Mouse (Mus musculus) kidney, adult 18-20 months (tissue): ENCODE data around the gene Odf3l1.

ENCODE experiments used
- DNase-seq: peaks from one replicate; pipeline ENCODE4 v3.0.0; 2021

Gene Odf3l1

DNA sequence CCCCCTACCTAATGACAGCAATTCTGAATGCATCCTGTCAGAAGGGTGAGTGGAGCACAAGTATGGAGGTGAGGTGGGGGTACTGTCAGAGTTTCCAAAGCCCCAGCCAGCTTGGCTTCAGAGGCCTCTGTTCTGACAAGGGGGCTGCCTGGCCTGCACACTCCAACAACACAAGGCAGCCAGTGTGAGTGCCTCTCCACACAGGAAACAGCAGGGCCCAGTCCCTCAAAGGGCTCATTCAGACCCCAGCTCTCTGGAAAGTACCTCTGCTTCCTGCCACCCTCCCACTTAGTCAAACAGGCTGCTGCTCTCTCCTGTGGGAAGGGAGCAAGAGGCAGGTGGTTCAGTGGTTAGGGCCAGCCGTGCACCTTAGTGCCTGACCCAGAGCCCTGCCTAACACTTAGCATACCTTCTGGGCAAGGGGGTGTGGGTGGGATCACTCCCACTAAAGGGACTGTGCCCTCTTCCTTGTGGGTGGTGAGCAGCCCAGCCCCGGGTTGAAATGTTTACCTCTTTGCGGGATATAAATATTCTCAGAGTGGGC, 17.1 kb upstream of the Odf3l1 start:
- DNase-seq, result no peak

DNA sequence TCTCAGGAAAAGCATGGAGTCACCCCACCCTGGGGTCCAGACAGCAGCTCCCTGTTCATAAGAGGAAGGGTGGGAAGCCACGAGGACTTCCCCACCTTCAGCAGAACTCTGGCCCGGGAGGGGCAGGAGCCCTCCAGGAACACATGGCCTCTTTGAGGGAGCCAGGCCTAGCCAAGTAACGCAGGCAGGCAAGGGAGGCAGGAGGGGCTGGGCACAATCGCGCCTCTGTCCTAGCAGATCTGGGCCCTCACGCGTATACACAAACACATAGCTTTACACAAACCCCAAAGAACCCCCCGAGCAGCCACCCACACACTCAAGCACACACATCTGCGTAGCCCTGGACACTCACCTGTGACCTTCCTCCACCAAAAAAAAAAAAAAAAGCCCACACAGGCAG, 16.3 kb upstream of the Odf3l1 start:
- DNase-seq, result no peak

DNA sequence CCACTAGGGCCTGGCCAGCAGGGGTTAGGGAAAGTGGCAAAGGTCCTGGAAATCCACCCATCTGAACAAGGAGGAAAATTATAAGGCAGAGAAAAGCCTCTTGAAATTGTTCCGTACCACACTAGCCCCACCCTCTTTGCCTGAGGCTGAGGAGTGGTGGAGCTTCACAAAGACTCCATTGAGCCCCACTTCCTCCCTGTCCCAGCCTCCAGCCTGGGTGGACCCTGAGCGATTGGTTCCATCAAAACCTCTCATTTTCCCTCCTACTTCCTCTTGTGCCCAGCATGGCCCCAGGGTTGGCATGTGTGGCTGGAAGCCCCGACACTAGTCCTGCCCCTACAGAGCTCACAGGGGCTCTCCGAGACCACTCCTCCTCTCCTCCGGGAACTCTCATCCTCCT, 12.8 kb upstream of the Odf3l1 start:
- DNase-seq, result no peak

DNA sequence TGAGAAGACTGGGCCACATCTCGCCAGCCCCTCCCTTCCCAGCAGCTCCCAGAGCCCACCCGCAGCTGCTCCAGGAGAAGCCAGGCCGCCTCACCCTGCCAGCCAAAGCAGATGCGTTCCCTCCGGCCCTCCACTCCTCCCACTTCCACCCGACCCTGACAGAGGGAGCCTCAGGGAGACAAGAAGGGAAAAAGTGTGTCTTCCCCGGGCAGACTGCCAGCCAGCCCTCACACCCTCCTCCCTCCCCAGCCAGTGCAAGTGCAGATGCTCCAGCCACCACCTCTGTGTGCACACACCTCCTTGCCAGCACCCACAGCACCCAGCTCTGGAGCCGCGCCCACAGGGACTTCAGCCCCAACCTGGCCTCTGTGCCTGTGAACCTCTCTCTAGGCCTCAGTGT, 12.3 kb upstream of the Odf3l1 start:
- peak; percentile 49 for DNase-seq

DNA sequence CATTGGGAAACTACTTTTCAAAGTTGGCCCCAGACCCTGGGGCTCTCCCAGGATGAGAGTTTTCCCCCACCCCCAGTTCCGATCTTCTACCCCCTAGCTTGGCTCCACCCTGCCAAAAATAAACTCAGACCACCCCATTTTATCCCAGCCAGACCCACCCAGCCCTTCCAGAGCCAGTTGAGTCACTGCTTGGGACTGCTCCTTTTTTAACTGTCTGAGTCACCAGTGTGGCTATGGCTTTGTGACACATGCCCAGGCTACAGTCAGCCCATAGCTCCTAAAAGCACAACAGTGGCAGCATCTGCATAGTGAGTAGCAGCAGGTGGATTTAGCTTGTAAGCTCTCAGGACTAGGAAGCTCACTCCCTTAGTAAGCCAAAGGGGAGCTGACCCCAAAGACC, 8.6 kb upstream of the Odf3l1 start:
- no peak for DNase-seq

DNA sequence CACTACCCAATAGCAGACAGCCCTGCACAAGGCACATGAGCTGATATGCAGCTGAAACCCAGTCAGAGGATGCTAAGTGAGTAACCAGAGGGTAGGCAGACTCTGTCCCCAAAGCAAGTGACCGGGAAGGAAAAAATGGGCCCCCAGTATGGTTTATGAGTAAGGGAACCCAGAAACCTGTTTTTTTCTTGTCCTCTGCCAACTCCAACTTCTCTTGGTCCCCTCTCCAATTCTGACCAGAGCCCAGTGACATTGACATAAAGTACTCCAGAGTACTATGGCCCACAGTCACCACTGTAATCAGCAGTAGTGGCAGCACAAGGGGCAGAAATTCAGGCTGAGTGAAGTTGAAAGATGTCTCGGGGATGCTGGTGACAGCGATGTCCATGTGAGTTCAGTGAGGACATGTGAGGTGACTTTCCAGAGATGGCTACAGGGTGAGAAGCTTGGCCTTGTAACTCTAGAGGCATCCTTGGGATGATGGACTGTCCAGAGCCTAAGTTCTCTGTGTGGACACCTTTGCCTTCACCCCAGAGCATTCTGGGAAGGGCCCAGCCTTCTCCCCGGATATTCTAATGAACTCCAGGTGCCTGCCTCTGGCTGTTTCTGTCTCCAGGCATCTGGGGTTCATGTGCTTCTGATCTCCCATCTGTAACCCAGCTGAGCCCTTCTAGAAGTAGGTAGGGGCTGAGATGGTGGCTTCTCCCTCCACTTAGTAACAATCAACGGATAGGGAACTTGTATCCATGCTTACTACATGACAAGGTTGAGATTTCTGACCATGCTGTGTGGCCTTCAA, 7.8 kb upstream of the Odf3l1 start:
- no peak for DNase-seq

DNA sequence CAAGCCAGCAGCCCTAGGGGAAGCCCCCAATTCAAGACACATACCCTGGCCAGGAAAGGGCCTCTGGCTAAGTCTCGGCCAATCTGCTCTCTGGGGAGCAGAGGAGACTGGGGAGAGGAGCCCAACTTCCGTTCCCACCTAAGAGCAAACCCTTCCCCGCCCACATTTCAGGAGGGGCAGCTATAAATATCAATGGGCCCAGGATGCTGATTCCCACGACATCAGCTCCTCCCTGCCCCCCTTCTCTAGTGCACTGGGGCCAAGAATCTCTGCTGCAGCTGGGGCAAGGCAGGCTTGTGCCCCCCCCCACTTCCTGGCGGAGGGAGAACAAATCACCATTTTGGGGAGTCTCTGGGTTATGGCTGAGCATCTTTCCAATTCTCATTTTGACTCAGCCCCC, 6.7 kb upstream of the Odf3l1 start:
- DNase-seq, result no peak

DNA sequence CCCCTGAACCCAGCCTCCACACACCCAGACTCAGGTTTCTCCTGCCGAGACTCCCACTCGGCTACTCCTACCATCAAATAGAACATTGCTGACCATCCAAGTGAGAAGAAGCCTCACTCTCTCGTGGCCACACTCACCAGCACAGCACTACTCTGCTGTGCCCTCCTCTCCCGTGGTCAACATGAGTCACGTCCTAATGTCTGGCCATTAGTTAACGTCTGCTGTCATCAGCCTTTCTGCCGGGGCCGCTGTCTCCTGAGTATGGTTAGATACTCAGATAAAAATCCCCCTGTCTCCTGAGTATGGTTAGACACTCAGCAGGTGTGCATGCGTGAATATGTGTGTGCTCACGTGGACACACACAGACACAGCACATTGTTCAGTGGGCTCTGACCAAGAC, 6.3 kb upstream of the Odf3l1 start:
- DNase-seq, result no peak

DNA sequence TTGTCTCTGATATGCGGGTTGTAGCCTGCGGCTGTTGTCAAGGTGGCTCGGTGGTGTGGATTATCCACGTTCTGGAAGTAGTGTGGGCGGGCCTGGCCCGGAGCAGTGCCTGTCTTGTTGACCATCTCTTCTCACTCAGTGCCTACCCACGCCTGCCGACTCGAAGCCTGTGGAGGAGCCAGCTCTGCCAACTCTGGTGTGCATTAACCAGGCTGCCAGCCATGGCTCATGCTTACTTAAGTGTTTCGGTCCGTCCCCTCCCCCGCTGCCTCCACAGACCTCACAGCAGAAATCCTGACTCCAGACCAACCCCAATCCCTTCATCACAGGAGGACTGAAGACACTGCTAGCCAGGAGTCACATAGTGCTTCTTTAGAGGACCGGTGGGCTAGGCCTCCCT, 5.1 kb upstream of the Odf3l1 start:
- DNase-seq, result peak; percentile 84

DNA sequence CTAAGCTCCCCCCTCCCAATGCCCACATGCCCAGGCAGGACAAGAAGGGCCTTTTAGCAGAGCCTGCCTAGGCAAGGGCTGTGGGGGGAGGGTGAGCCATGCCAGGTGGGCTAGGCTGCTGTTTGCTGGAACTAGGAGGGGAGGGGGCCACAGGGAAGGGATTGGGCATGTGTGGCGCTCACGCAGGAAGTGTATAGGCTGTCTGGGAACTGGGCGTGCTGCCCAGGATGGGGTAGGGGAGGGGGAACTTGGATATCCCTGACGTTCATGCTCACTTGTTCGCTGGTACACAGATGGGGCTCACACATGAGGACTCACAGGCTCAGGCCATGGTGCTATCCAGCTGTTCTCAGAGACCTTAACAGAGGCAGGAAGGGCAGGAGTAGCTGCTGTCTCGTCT, 3.8 kb upstream of the Odf3l1 start:
- no peak for DNase-seq

DNA sequence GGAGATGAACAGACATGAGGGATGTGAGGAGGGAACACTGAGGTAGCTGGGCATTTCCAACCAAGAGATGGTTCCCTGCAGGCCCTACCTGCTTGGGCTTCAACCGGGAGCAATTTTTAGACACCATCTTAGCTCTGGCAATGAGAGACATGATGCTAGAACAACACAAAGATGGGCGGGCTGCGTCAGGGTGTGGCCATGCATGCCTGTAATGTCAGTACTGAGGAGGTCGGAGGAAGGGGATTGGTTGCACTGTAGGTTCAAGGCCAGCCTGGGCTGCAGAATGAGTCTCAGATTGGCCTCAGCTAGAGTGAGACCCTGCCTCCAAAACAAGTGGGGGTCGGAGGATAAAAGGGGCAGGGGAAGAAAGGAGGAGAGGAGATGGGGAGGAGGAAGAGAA, 2.0 kb upstream of the Odf3l1 start:
- no peak for DNase-seq

DNA sequence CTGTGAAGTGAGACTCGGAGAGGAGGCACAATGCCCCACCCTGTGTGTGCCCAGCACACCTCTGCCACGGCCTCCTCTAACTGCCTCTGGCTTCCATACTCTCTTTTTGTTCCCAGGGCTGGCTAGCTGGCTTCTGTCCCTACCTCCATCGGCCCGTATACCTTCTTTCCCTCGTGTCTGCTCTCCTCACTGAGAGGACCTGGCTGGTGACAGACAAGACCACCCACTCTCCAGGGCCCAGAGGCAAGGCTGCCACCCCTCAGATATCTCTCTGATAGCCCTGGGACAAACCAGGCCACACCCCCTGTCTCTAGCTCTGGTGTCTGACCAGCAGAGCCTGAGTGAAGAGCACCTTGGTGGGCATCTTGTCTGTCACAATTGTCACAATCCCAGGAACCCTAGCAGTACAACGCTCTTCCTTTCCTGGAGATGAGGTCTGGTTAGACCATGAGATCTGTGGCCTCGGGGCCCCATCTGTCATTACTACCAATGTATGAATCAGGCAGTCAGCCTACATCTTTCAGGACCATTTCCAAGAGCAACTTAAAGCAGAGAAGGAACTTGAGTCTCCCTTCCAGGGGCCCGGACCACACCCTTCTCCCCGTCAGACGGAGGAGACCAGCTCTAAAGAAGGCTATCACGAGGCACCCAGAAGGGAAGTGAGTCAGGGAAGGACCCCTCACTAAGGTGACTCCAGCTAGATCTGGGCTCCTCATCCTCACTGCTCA, 1.4 kb upstream of the Odf3l1 start:
- peak; percentile 16 for DNase-seq

DNA sequence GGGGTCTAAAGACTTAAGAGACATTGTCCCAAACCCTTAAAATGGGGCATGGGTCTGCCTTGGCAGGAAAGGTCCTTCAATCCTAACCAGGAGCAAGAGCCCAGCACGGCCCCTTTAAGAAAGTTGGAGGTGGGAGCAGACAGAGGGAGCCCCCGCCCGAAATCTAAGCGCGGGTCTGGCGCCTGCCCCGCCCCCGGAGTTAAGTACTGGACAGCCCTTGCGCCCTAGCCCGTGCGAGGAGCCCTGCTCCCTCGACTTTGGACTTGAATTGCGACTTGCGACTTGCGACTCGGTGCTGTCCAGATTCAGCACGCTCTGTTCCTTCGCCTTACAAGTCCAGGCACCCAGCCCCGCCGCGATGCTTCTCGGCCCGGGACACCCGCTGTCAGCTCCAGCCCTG, 353 bp upstream of the Odf3l1 start, which contains the start of gene Cspg4:
Gene Cspg4, plus strand, starts transcription at position 202 of the 400 bp plus-strand sequence.
- DNase-seq, result peak; percentile 80

DNA sequence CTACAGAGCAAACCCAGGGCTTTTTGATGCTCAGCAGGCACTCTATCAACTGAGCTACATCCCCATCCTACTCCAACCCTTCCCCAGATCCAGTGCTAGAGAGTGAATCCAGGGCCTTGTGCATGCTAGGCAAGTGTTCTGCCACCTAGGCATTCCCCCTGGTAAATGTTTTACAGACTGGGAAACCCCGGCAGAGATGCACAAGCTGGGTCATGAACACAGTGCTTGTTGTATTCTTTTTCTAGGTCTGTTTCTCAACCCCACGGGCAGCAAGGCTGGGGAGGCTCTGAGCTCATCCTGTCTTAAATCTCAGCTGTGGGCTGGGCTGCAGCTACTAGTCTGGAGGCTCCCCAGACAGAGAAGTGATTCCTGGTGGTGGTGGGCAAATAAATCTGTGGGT, 1.6 kb downstream of the Odf3l1 start:
- peak; percentile 24 for DNase-seq

DNA sequence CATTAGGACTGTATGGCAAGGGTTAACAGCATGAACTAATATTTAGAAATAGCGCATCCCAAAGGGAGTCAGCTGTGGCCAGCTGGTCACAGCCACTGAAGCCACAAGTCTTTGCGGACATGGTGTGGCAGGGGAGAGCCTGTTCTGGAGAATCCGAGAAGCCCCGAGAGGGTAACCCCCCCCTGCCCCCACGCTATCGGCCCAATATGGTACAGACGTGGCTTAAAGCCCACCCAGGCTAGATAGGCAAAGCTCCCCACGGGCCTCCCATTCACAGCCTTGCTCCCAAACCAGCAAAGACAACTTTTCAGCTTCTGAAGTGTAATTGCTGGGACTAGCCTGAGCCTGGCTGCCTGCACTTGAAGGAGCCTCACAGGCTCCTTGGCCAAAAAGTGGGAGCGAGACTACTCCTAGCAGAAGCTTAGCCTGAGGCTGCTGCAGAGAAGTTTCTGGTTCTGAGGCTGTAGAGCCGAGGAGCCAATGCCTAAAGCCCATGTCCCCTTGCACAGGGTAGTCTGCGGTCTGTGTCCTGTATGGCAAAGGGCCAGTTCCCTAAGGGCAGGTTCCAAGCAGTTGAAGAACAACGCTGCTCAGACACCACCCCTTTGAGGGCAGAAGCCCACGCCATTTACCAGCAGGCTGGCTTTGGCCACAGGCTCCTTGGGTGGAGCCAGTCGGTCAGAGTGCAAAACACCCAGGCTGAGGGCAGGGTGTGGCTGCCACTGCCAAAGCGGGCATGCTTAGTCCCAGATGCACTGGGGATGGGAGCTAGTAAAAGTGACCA, 3.8 kb downstream of the Odf3l1 start:
- peak; percentile 36 for DNase-seq

DNA sequence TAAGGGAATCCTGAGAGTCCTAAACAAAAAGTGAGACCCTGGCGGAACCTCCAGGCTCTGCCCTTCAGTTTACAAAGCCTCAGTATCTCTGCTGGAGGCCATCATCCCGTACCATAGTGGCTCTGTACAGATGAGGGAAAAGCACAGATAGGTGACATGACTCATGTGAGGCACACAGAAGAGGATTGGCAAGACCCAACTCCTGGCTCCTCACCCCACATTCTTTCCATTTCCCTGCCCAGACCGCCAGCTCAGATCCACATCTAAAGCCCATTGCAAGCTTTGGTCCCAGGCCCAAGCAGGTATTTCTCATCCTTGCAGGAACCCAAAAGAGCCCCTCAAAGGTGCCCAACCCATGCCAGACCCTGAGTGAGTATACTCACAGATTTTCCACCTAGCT, 4.4 kb downstream of the Odf3l1 start:
- no peak for DNase-seq

DNA sequence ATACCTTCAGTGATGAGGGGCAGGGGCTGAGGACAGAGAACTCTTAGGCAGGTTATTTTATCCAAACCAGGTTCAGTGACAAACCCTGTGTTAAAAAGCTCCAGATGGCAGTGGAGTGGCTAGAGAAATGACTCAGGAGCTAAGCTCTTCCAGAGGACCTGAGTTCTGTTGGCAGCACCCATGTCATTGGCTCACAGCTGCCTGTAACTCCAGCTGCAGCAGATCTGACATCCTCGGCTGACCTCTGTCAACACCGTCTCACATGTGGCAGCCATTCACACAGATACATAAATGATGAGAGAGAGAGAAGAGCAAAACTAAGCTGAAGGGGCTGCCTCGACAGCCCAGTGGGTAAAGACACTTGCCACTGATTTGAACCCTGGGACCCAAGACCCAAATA, 7.0 kb downstream of the Odf3l1 start:
- DNase-seq, result no peak

DNA sequence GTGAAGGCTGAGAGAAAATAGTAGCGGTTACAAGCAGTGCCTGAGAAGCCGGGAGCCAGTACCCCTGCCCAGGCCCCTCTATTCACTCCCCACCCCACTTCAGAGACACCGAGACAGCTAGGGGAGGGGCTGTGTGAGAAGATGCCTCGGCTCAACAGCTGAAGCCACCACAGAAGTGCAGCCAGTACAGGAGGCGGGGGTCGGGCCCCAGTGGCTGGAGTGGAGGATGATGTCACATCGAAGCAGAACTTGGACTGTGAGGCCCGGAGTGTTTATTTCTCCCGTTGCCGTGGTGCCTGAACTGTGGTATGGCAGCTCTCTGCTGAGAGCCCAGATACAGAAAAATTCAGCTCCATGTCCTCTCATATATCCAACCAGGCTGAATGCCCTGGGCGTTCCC, 12.7 kb downstream of the Odf3l1 start:
- DNase-seq, result no peak

DNA sequence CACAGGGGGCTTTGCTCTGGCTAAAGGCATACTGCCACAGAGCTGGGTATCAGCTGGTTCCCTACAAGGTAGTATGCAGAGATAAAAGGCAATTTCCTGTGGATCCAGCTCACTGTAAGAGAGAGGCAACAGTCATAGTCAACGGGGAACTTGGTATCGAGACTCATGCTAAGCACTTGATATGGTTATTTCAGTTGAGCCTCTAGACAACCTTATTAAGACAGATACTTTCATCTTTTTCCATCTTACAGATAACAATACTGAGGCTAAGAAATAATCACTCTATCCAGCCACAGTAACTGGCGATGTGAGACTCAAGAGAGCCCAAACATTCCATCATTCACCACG, 13.6 kb downstream of the Odf3l1 start:
- no peak for DNase-seq

DNA sequence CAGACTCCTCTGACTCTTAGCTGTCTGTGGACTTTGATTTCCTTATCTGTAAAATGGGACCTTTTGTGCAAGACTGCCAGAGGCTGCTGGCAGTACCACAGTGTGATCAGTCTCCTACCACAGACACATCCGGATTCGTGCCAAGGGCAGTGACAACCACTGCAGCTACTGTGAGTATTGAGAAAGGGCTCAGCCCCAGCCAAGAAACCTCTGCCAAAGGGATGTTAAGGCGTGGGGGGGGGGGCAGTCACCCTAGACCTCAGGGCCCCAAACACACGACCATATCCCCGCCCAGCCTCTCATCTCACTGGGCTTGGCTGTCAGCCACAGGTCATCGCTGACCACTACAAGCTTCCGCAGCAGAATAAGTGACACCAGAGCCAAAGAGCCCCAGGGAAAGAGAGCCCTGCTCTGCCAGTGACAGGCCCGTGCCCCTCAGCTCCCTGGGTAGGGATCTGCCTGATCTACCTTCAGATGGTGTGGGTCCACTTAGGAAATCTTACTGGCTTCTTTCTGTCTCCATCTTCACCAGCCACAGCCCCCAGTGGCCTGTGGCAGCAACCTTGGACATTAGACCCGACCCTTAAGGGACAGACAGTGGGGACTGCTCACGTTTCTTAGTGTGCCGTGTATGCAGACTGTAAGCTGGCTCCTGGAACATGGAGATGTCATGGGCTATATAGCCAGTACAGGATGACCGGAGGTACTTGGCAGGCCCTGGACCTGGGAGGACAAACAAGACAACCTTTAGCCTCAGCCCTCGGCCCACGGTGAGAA, 14.2 kb downstream of the Odf3l1 start:
- no peak for DNase-seq

DNA sequence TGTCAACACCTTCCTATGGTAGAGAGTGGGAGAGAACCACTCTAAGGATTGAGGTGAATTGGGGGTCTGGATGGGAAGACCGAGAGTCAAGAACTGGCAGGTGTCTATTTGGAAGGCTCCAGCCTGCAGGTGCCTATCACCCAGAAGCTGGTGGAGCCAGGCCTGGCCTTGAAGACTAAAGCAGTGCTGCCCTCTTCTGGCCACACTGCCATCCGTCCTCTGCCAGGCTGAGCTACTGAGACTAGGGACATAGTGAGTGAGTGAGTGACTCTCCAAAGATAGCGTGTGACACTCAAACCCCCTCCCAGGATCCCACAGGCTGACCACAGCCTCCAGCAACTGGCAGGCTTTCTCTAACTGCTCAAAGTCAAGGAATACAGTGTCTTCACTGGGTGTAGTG, 17.0 kb downstream of the Odf3l1 start:
- peak; percentile 77 for DNase-seq

DNA sequence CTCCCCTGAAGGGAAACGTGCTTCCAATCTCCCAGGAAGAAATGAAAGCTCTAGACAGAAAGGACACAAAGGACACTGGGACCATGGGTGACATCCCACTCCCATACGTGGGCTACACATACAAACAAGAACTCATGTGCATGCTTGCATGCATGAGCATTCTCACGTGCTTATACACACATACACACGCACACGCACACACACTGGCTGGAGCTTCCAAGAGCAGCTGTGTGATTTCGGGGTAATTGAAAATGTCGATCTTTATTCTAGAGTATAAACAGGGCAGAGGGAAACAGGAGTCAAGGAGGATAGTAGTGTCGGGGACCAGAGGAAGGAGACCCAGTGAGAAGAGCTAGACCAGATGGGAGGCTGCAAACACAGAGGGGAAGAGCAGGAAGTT, 19.8 kb downstream of the Odf3l1 start:
- DNase-seq, result no peak

DNA sequence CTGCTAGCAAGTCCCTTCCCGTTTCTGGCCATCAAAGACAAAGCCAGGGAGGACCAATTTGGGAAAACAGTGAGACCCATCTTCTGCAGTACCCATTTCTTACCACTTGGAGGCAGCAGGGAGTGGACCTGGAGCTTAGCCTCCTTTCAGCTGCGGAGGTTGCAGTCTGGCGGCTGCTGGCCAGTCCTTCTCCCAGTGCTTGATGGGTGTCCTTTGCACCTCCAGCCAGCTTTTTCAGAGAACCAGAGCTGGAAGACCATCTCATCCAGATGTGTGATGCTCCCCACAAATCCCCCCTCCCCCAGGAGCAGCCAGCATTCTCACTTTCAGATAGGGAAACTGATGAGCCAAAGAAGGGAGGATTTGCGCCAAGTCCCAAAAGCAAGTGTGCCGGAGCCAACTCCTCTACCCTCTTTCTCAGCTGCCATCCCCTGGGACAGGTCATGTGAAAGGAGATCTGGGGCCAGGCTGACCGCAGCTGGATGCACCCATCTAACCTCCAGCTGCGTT, 20.7 kb downstream of the Odf3l1 start:
- DNase-seq, result peak; percentile 77
